In the genomic region with DNA sequence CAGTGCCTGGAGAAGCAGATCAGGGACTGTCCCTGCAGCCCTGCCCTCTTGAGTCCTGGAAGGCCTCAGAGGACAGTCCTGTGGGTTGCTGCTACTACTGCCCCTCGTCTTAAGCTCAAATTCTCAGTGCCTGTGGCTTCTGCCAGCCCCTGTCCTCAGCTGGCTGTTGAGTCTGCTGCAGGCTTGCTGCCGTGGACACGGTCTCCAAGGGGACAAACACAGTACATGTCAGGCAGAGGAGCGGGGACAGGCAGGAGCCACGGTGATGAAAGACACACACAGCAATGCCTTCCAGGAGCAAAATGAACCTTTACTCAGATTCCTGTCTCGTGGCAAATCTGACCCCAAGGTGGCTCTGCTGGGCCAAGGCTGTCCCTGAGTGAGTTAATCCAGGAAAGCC, we compare ENCODE assay signal across 27 mouse cellular contexts.
DNase-seq lines count a peak whose midpoint lies in the region; ATAC-seq lines count a peak whose summit lies in the region.
"Had no signal": no experiment of that assay in that cellular context is flagged by ENCODE, and none has a peak within 500 bp of the region (broad histone marks: within the 10 kb centered on the region; RNA-seq: fewer than 3 reads in every experiment).

No protein-coding gene starts in this region.

- 34% methylated on average over 6 of the region's 6 CpGs for WGBS in hindbrain, embryonic 12.5 days
- 33% methylated on average over 6 of the region's 6 CpGs for WGBS in hindbrain, embryonic 11.5 days
- 21% methylated on average over 6 of the region's 6 CpGs for WGBS in midbrain, embryonic 16.5 days
- WGBS in midbrain, embryonic 11.5 days, result 30% methylated on average over 6 of the region's 6 CpGs
- WGBS in hindbrain, embryonic 16.5 days, result 36% methylated on average over 6 of the region's 6 CpGs

- DNase-seq in adrenal gland, adult 2 months, result peak; percentile 5
- DNase-seq in adrenal gland, adult 8-10 months, result no peak
- no peak for DNase-seq in hindbrain, embryonic 11.5 days (ENCODE audit: low spot score)
- DNase-seq in midbrain, embryonic 11.5 days (ENCODE audit: low spot score, missing footprints), result no peak
- DNase-seq in urinary bladder, postnatal 10 days (ENCODE audit: low spot score), result no peak
- DNase-seq: cerebellum, adult 8-10 months; cerebellum, postnatal 25 days; heart, adult 2 months; heart, postnatal 10 days; kidney, adult 8-10 months; kidney, postnatal 4 days; layer of hippocampus, adult 9-11 months; lung, postnatal 4 days; retina, postnatal 1 day; spleen, adult 18-20 months; thymus, postnatal 14 days had no signal

- H3K4me1 ChIP-seq in hindbrain, embryonic 12.5 days, result peaks cover 21% of the 10 kb centered on the region
- no peaks in the 10 kb centered on the region for H3K4me1 ChIP-seq in hindbrain, embryonic 11.5 days (replicated peaks; ENCODE audit: control insufficient read depth, insufficient read depth, low read length)
- peaks cover 14% of the 10 kb centered on the region for H3K4me1 ChIP-seq in midbrain, embryonic 16.5 days (ENCODE audit: control insufficient read depth, insufficient read depth, low read length)
- H3K4me1 ChIP-seq in midbrain, embryonic 11.5 days (ENCODE audit: control insufficient read depth, insufficient read depth, low read length), result peaks cover 2% of the 10 kb centered on the region
- H3K4me1 ChIP-seq in hindbrain, embryonic 16.5 days (ENCODE audit: control insufficient read depth, insufficient read depth, low read depth, low read length), result peaks cover 5% of the 10 kb centered on the region
- H3K4me1 ChIP-seq: intestine, embryonic 15.5 days had no signal

- no peak overlapping the region for H3K9ac ChIP-seq in hindbrain, embryonic 12.5 days
- no peak overlapping the region for H3K9ac ChIP-seq in hindbrain, embryonic 11.5 days (ENCODE audit: low read depth, low read length)
- H3K9ac ChIP-seq in midbrain, embryonic 16.5 days (ENCODE audit: low read depth, low read length), result peak overlapping the region; percentile 30; the same call in 1 of the 2 replicates
- no peak overlapping the region for H3K9ac ChIP-seq in midbrain, embryonic 11.5 days (ENCODE audit: low read length)
- H3K9ac ChIP-seq in hindbrain, embryonic 16.5 days (ENCODE audit: low read depth, low read length), result no peak overlapping the region
- H3K9ac ChIP-seq: forebrain, embryonic 15.5 days; heart, embryonic 13.5 days; intestine, embryonic 15.5 days; limb, embryonic 12.5 days had no signal

- H3K9me3 ChIP-seq in hindbrain, embryonic 12.5 days (replicated peaks), result no peaks in the 10 kb centered on the region
- no peaks in the 10 kb centered on the region for H3K9me3 ChIP-seq in hindbrain, embryonic 11.5 days (ENCODE audit: control insufficient read depth, low read length)
- H3K9me3 ChIP-seq in midbrain, embryonic 16.5 days (replicated peaks; ENCODE audit: control insufficient read depth, low read length, poor library complexity, severe bottlenecking), result no peaks in the 10 kb centered on the region
- H3K9me3 ChIP-seq in midbrain, embryonic 11.5 days (ENCODE audit: control insufficient read depth, low read length), result no peaks in the 10 kb centered on the region
- H3K9me3 ChIP-seq in hindbrain, embryonic 16.5 days (ENCODE audit: control insufficient read depth, low read length), result no peaks in the 10 kb centered on the region
- H3K9me3 ChIP-seq: forebrain, embryonic 15.5 days; heart, embryonic 13.5 days; intestine, embryonic 15.5 days; limb, embryonic 12.5 days had no signal

- no peak overlapping the region for H3K4me3 ChIP-seq in hindbrain, embryonic 12.5 days
- H3K4me3 ChIP-seq in hindbrain, embryonic 11.5 days (ENCODE audit: low read depth, low read length), result no peak overlapping the region
- H3K4me3 ChIP-seq in midbrain, embryonic 16.5 days (ENCODE audit: low read depth, low read length), result no peak overlapping the region
- H3K4me3 ChIP-seq in midbrain, embryonic 11.5 days (ENCODE audit: low read depth, low read length), result no peak overlapping the region
- H3K4me3 ChIP-seq in hindbrain, embryonic 16.5 days (ENCODE audit: low read length), result no peak overlapping the region
- H3K4me3 ChIP-seq: forebrain, embryonic 15.5 days; heart, adult 2 months; heart, embryonic 13.5 days; intestine, embryonic 15.5 days; limb, embryonic 12.5 days; megakaryocyte, embryonic 14.5 days had no signal

- peak overlapping the region; percentile 30; the same call in 1 of the 2 replicates for H3K27ac ChIP-seq in hindbrain, embryonic 12.5 days
- H3K27ac ChIP-seq in hindbrain, embryonic 11.5 days (ENCODE audit: low read depth, low read length), result no peak overlapping the region
- H3K27ac ChIP-seq in midbrain, embryonic 16.5 days (ENCODE audit: low read length), result no peak overlapping the region
- H3K27ac ChIP-seq in midbrain, embryonic 11.5 days (ENCODE audit: low read depth, low read length), result no peak overlapping the region
- no peak overlapping the region for H3K27ac ChIP-seq in hindbrain, embryonic 16.5 days (ENCODE audit: low read depth, low read length)
- H3K27ac ChIP-seq: forebrain, embryonic 15.5 days; heart, adult 2 months; heart, embryonic 13.5 days; intestine, embryonic 15.5 days; kidney, postnatal 0 days; limb, embryonic 12.5 days had no signal

- peaks cover 41% of the 10 kb centered on the region for H3K27me3 ChIP-seq in hindbrain, embryonic 12.5 days
- peaks cover 5% of the 10 kb centered on the region; the same call in 1 of the 2 replicates for H3K27me3 ChIP-seq in hindbrain, embryonic 11.5 days (ENCODE audit: control insufficient read depth, insufficient read depth, low read length)
- H3K27me3 ChIP-seq in midbrain, embryonic 16.5 days (ENCODE audit: control insufficient read depth, insufficient read depth, low read depth, low read length), result peaks cover 2% of the 10 kb centered on the region; the same call in 1 of the 2 replicates
- peaks cover 3% of the 10 kb centered on the region for H3K27me3 ChIP-seq in midbrain, embryonic 11.5 days (ENCODE audit: control insufficient read depth, insufficient read depth, low read length)
- H3K27me3 ChIP-seq in hindbrain, embryonic 16.5 days (replicated peaks; ENCODE audit: control insufficient read depth, insufficient read depth, low read length), result no peaks in the 10 kb centered on the region
- H3K27me3 ChIP-seq: CH12.LX; forebrain, embryonic 15.5 days; intestine, embryonic 15.5 days had no signal

- no peak for ATAC-seq in hindbrain, embryonic 12.5 days (ENCODE audit: low FRiP score)
- no peak for ATAC-seq in hindbrain, embryonic 11.5 days (ENCODE audit: low FRiP score)
- ATAC-seq in midbrain, embryonic 16.5 days, result peak; percentile 47; the same call in 1 of the 2 replicates
- no peak for ATAC-seq in midbrain, embryonic 11.5 days (ENCODE audit: low FRiP score)
- ATAC-seq in hindbrain, embryonic 16.5 days, result peak; percentile 61; the same call in 1 of the 2 replicates
- ATAC-seq: activated CD4-positive, CD25-positive, alpha-beta regulatory T cell, adult 4 months; forebrain, embryonic 15.5 days; intestine, embryonic 15.5 days had no signal

- no peaks in the 10 kb centered on the region for H3K36me3 ChIP-seq in hindbrain, embryonic 12.5 days
- H3K36me3 ChIP-seq in hindbrain, embryonic 11.5 days (ENCODE audit: control insufficient read depth, insufficient read depth, low read length), result no peaks in the 10 kb centered on the region
- H3K36me3 ChIP-seq in midbrain, embryonic 16.5 days (ENCODE audit: control insufficient read depth, insufficient read depth, low read length), result no peaks in the 10 kb centered on the region
- H3K36me3 ChIP-seq in midbrain, embryonic 11.5 days (ENCODE audit: control insufficient read depth, insufficient read depth, low read length), result no peaks in the 10 kb centered on the region
- H3K36me3 ChIP-seq in hindbrain, embryonic 16.5 days (ENCODE audit: control insufficient read depth, insufficient read depth, low read length), result no peaks in the 10 kb centered on the region
- H3K36me3 ChIP-seq: forebrain, embryonic 15.5 days; heart, embryonic 13.5 days; intestine, embryonic 15.5 days; limb, embryonic 12.5 days had no signal

- H3K4me2 ChIP-seq in hindbrain, embryonic 12.5 days (replicated peaks), result no peak overlapping the region
- H3K4me2 ChIP-seq in hindbrain, embryonic 11.5 days (replicated peaks; ENCODE audit: low read depth, low read length), result no peak overlapping the region
- no peak overlapping the region for H3K4me2 ChIP-seq in midbrain, embryonic 16.5 days (ENCODE audit: low read length)
- H3K4me2 ChIP-seq in midbrain, embryonic 11.5 days, result no peak overlapping the region
- no peak overlapping the region for H3K4me2 ChIP-seq in hindbrain, embryonic 16.5 days (ENCODE audit: low read length)
- H3K4me2 ChIP-seq: forebrain, embryonic 15.5 days; heart, embryonic 13.5 days; intestine, embryonic 15.5 days; limb, embryonic 12.5 days had no signal

Comparison
In these comparisons a context has a peak if more than half of its experiments do, and no peak if none do; other contexts are left out.
1. ATAC-seq: peak in midbrain, embryonic 16.5 days (single experiment) and hindbrain, embryonic 16.5 days (single experiment); none in hindbrain, embryonic 12.5 days (single experiment), hindbrain, embryonic 11.5 days (single experiment) and midbrain, embryonic 11.5 days (single experiment).